Mouse (Mus musculus) megakaryocyte, embryonic 14.5 days (primary cell): ENCODE results near the gene Klk7.

Experiments used
- FLI1 ChIP-seq: IDR thresholded peaks from 2 replicates; pipeline ENCODE4 v1.6.1; 2012; ENCODE audit warnings: low read length, inconsistent platforms, mixed read lengths
- GATA1 ChIP-seq: IDR thresholded peaks from 3 replicates; pipeline ENCODE4 v1.6.1; 2012; ENCODE audit warnings: mixed read lengths, low read length, inconsistent platforms, borderline replicate concordance

DNA sequence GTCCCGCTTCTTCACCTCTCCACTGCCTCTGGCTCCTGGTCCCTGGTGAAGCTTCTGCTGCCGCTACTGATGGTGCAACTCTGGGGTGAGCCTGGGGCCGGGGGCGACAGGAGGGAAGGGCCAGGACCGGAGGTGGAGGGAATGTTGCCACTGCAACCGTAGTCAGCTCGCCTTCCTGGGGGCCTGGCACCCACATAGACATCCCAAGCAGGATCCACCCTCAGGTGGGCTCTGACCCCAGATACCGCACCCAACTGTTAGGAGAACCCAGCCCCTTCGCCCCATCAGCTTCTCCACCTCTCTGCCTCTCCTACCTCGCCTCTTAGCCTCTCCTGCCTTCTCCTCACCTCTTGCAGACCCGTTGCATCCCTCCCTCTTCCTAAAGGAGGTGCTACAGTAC lies 29.6 kb upstream of the Klk7 start:
- TF ChIP-seq GATA1 (no peak), FLI1 (no peak)
